Mouse (Mus musculus) c-Kit-positive CD71-positive TER-119-positive erythroid progenitor cells, embryonic 14.5 days (primary cell): ENCODE data around the gene Vamp9.

Experiments
- DNase-seq: peaks from one replicate; pipeline ENCODE4 v3.0.0-alpha.2; 2013; ENCODE audit warnings: low spot score

The Vamp9 gene

GRCm38 (mm10) chr5:99941776-99942502 lies 35.9 kb downstream of the Vamp9 start:
- DNase-seq: no peak

- no peak for DNase-seq
Observed at GRCm38 (mm10) chr5:99952513-99952912, 46.5 kb downstream of the Vamp9 start.

DNA sequence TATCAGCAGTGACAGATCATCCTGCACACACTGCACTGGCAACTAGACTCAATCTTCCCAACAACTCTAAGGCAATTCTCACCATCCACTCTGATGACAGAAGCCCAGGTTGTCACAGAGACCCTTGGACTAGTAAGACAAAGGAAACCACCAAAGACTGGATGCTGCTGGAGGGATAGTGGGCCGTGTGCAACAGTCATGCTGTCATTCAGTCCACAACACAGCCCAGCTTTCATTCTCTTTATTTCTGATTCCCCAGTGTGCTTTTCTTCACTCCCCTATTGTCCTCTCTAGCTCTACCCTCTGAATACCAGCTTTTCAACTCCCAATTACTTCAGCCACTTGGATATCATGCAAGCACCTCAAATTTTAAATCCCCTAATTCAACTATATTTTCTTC lies 47.8 kb downstream of the Vamp9 start:
- no peak for DNase-seq

DNA sequence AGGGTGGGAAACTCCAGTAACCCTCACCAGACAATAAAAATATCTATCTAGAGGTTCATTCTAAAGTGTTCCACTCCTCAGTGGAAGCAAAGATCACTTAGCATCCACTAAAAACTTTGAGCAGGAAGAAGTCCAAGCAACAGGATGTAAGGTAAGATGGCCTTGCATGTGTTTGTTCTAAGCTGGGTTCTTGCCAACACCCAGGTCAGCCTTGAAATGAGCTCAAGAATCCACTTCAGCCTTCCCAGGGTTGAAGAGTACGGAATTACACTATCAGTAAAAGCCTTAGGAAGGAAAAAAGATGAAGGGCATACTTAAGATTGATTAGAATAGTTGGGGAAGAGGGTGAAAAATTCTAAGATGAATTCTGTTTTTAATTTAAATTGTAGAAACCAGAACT lies 52.6 kb downstream of the Vamp9 start:
- DNase-seq: no peak

DNA sequence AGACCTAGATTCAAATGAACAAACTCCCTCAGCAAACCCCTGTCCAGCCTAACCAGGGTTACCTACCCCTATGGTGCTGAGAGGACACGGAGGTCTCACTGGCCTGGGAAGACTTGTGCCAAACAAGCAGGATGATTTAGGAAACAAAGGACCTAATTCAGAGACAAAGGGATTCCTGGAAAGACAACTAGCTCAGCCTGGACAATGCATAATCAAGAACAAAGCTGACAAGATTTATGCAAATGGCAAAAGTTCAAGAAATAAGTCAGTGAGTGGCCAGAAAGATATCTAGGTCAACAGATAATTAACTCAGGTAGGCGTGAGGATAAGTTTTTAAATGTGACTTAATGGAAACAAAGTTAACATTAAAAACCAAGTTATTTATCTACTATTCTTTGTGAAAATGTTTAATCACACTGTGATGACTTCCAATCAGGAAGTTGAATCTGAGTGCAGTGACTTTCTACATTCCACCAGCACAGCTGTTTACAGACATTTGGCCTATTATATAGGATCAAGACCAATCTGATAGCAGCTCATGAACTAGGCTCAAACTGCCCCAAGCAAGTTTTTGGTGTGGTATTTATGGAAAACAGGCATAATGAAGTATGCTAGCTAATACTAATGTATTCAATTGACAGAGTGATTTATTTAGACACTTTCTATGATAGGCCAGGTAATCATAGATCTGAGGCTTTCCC lies 53.3 kb downstream of the Vamp9 start:
- DNase-seq: no peak

GRCm38 (mm10) chr5:99959960-99960359 lies 53.9 kb downstream of the Vamp9 start:
- no peak for DNase-seq

- DNase-seq: no peak
Observed at GRCm38 (mm10) chr5:99973941-99974340, 67.9 kb downstream of the Vamp9 start.

DNA sequence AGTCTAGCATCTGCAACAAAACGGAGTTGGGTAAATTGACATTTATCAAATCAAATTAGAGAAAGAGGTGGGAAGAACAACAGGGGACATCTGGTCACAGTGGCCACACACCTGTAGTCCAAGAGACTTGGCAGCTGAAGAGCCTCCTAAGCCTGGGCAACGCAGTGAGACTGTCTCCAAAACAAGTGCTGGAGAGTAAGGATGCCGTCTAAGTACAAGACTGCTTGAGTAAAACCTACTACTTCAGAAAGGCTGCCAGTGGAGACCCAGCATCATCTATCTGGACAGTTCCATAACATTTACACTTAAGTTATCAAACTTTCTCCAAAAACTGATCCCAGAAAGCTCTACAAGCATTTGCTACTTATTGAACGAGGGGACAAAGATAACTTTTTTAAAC lies 69.0 kb downstream of the Vamp9 start:
- DNase-seq: no peak

GRCm38 (mm10) chr5:99975776-99976175 lies 69.7 kb downstream of the Vamp9 start:
- DNase-seq: no peak

GRCm38 (mm10) chr5:99976334-99976955 lies 70.4 kb downstream of the Vamp9 start:
- DNase-seq: peak; percentile 48

- DNase-seq: peak; percentile 64
Observed at GRCm38 (mm10) chr5:99977516-99978301, 71.7 kb downstream of the Vamp9 start.

- peak; percentile 97 for DNase-seq
Observed at GRCm38 (mm10) chr5:99978699-99979442, 72.8 kb downstream of the Vamp9 start, which contains the start of the genes Hnrnpd and 4930524J08Rik. Hnrnpd (minus strand) TSS chr5:99978938. 4930524J08Rik (plus strand) TSS chr5:99979061.

GRCm38 (mm10) chr5:99983452-99984061 lies 77.5 kb downstream of the Vamp9 start:
- DNase-seq: no peak

DNA sequence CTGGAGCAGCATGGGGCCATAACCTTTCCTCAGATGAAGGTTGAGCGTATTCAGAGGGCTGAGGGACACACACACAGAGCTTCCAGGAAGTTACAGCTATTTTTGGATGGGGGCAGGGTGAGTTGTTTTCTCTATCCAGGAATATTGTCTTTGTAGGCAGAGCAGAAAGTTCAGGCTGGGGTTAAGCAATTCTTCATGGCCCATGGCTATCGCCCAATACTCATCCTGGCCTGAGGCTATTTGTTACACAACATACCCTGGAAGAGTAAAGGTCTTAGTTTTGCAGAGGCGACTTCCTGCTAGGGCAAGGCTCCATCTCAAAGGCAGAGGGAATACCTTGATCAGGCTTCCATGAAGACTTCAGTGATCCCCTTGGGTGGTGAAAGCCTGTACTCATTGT lies 88.1 kb downstream of the Vamp9 start:
- no peak for DNase-seq

- no peak for DNase-seq
Observed at GRCm38 (mm10) chr5:99994680-99995079, 88.6 kb downstream of the Vamp9 start.

- no peak for DNase-seq
Observed at GRCm38 (mm10) chr5:100000048-100000447, 94.0 kb downstream of the Vamp9 start.

DNA sequence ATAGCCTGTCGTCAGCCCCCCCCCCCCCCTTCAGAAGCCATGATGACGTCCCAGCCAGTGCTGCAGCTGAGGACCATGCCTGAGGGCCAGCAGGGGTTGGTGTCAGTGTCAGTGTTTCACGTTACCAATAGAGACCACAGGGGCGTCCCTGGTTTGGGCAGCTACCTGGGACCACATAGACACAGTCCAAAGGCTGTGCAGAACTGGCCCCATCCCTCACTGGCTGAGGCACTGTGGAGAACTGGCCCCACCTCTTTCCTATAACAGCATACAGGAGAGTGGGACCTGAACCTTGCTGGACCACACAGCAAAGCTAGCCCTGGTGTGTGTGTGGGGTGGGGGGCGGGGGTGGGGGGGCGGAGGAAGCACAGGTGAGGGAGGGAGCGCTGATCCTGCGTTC lies 94.4 kb downstream of the Vamp9 start:
- no peak for DNase-seq
